Mouse (Mus musculus): ENCODE measurements around the gene Cyp27a1. TPM values are rescaled to one million over a fixed set of nuclear protein-coding genes. Genes with fewer than 3 reads are reported as not detected.

The Cyp27a1 gene
- total and polyA plus RNA-seq, 2 experiments from 2014 or later = 2.8 to 3.2 TPM

DNA sequence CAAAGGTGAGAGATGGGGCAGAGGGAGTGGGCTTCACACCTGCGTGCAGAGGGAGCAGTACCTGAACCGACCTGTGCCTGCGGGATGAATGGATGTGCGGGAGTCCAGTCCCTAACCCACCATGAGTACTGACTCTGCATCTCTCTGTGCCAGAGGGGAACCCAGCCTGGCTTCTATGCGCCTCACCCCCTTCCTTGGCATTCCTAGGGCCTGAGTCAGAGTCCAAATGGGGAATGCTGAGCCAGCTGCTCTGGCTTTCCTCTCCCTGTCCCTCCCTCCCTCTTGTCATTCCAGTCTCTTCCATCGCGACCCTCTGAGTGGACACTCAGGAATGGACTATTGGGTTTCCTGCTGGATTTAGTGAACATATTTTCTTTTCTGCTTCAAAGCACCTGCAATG lies 35.9 kb downstream of the Cyp27a1 start:
- ATAC-seq = peak; percentile 35; the same call in 1 of the 2 replicates
- no peaks in the 10 kb centered on the region for H3K9me3 ChIP-seq (ENCODE audit: low read length)
- 62% methylated on average over 7 of the region's 7 CpGs for WGBS

DNA sequence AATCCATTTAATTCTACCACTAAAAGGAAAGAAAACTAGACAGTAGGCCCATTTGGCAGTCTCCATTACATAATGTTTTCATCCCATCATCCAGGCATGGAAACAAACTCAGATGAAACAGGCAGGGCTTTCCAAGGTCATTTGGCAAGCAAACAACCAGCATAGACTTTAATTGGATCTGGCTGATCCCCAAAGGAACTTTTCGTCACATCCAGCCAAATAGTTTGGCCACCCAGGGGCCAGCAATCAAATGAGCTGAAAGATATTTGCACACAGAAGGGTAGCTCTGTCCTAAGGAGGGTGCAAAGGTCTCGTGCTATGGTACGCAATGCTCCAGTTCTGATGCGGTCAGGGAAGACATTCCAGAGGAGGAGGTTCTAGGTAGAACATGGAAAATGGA lies 37.3 kb downstream of the Cyp27a1 start:
- H3K4me1 ChIP-seq (ENCODE audit: insufficient read depth, low read length) = no peaks in the 10 kb centered on the region
- peak; percentile 38 for DNase-seq (ENCODE audit: low spot score)
- H3K27ac ChIP-seq = no peak overlapping the region
- no peak for TF ChIP-seq CTCF (IDR thresholded peaks at IDR 0.05; ENCODE audit: low read depth)
- no peak overlapping the region for H3K4me3 ChIP-seq (ENCODE audit: low read length)
- H3K9ac ChIP-seq (replicated peaks; ENCODE audit: low read length) = no peak overlapping the region
- peaks cover 18% of the 10 kb centered on the region; the same call in 1 of the 2 replicates for H3K27me3 ChIP-seq (ENCODE audit: insufficient read depth, low read length)
- WGBS = 53% methylated on average over 4 of the region's 4 CpGs
- no peaks in the 10 kb centered on the region for H3K36me3 ChIP-seq (ENCODE audit: insufficient read depth, low read length)
- no peak overlapping the region for H3K4me2 ChIP-seq (ENCODE audit: low read depth, low read length)
- ATAC-seq = no peak
- H3K9me3 ChIP-seq (ENCODE audit: low read length) = no peaks in the 10 kb centered on the region

More for the DNA sequence above, 35.9 kb downstream of the Cyp27a1 start:
- Histone ChIP-seq H3K9ac (replicated peaks; ENCODE audit: low read length) (no peak overlapping the region), H3K4me1 (ENCODE audit: insufficient read depth, low read length) (no peaks in the 10 kb centered on the region), H3K27ac (no peak overlapping the region), H3K4me2 (ENCODE audit: low read depth, low read length) (no peak overlapping the region), H3K27me3 (ENCODE audit: insufficient read depth, low read length) (peaks cover 18% of the 10 kb centered on the region; the same call in 1 of the 2 replicates), H3K4me3 (ENCODE audit: low read length) (no peak overlapping the region), H3K36me3 (ENCODE audit: insufficient read depth, low read length) (no peaks in the 10 kb centered on the region)
- DNase-seq (ENCODE audit: low spot score) = no peak
- no peak for TF ChIP-seq CTCF (IDR thresholded peaks at IDR 0.05; ENCODE audit: low read depth)

- Histone ChIP-seq H3K27me3 (ENCODE audit: insufficient read depth, low read length) (peaks cover 17% of the 10 kb centered on the region; the same call in 1 of the 2 replicates), H3K4me2 (ENCODE audit: low read depth, low read length) (no peak overlapping the region), H3K9ac (replicated peaks; ENCODE audit: low read length) (no peak overlapping the region), H3K4me3 (ENCODE audit: low read length) (no peak overlapping the region), H3K4me1 (ENCODE audit: insufficient read depth, low read length) (no peaks in the 10 kb centered on the region), H3K27ac (no peak overlapping the region), H3K36me3 (ENCODE audit: insufficient read depth, low read length) (no peaks in the 10 kb centered on the region), H3K9me3 (ENCODE audit: low read length) (no peaks in the 10 kb centered on the region)
- TF ChIP-seq CTCF (IDR thresholded peaks at IDR 0.05; ENCODE audit: low read depth) = no peak
- 89% methylated on average over 8 of the region's 8 CpGs for WGBS
- ATAC-seq (no peak), DNase-seq (ENCODE audit: low spot score) (no peak)
Observed at GRCm38 (mm10) chr1:74752150-74752549, 38.8 kb downstream of the Cyp27a1 start.

- H3K9me3 ChIP-seq (ENCODE audit: low read length) = no peaks in the 10 kb centered on the region
- H3K9ac ChIP-seq (replicated peaks; ENCODE audit: low read length) = no peak overlapping the region
- DNase-seq (ENCODE audit: low spot score) (no peak), ATAC-seq (no peak)
- no peak overlapping the region for H3K4me3 ChIP-seq (ENCODE audit: low read length)
- 95% methylated on average over 3 of the region's 3 CpGs for WGBS
- no peak overlapping the region for H3K4me2 ChIP-seq (ENCODE audit: low read depth, low read length)
- H3K27me3 ChIP-seq (ENCODE audit: insufficient read depth, low read length) = peaks cover 12% of the 10 kb centered on the region; the same call in 1 of the 2 replicates
- no peaks in the 10 kb centered on the region for H3K4me1 ChIP-seq (ENCODE audit: insufficient read depth, low read length)
- no peak overlapping the region for H3K27ac ChIP-seq
- H3K36me3 ChIP-seq (ENCODE audit: insufficient read depth, low read length) = no peaks in the 10 kb centered on the region
- TF ChIP-seq CTCF (IDR thresholded peaks at IDR 0.05; ENCODE audit: low read depth) = no peak
Observed at GRCm38 (mm10) chr1:74752833-74753232, 39.5 kb downstream of the Cyp27a1 start.

GRCm38 (mm10) chr1:74753266-74753974 lies 40.0 kb downstream of the Cyp27a1 start:
- no peaks in the 10 kb centered on the region for H3K36me3 ChIP-seq (ENCODE audit: insufficient read depth, low read length)
- ATAC-seq = no peak
- H3K9me3 ChIP-seq (ENCODE audit: low read length) = no peaks in the 10 kb centered on the region
- no peak overlapping the region for H3K27ac ChIP-seq
- H3K9ac ChIP-seq (replicated peaks; ENCODE audit: low read length) = no peak overlapping the region
- H3K4me1 ChIP-seq (ENCODE audit: insufficient read depth, low read length) = no peaks in the 10 kb centered on the region
- 88% methylated on average over 8 of the region's 8 CpGs for WGBS
- TF ChIP-seq CTCF (IDR thresholded peaks at IDR 0.05; ENCODE audit: low read depth) = no peak
- H3K4me2 ChIP-seq (ENCODE audit: low read depth, low read length) = no peak overlapping the region
- H3K27me3 ChIP-seq (ENCODE audit: insufficient read depth, low read length) = peaks cover 7% of the 10 kb centered on the region; the same call in 1 of the 2 replicates
- H3K4me3 ChIP-seq (ENCODE audit: low read length) = no peak overlapping the region
- no peak for DNase-seq (ENCODE audit: low spot score)

- ATAC-seq (no peak), DNase-seq (ENCODE audit: low spot score) (no peak)
- no peaks in the 10 kb centered on the region for H3K9me3 ChIP-seq (ENCODE audit: low read length)
- peaks cover under 1% of the 10 kb centered on the region; the same call in 1 of the 2 replicates for H3K27me3 ChIP-seq (ENCODE audit: insufficient read depth, low read length)
- H3K9ac ChIP-seq (replicated peaks; ENCODE audit: low read length) = no peak overlapping the region
- WGBS = 78% methylated on average over 5 of the region's 5 CpGs
- no peak overlapping the region for H3K4me3 ChIP-seq (ENCODE audit: low read length)
- H3K36me3 ChIP-seq (ENCODE audit: insufficient read depth, low read length) = no peaks in the 10 kb centered on the region
- no peaks in the 10 kb centered on the region for H3K4me1 ChIP-seq (ENCODE audit: insufficient read depth, low read length)
- no peak for TF ChIP-seq CTCF (IDR thresholded peaks at IDR 0.05; ENCODE audit: low read depth)
- H3K4me2 ChIP-seq (ENCODE audit: low read depth, low read length) = no peak overlapping the region
- no peak overlapping the region for H3K27ac ChIP-seq
Observed at GRCm38 (mm10) chr1:74754175-74754785, 40.9 kb downstream of the Cyp27a1 start.

DNA sequence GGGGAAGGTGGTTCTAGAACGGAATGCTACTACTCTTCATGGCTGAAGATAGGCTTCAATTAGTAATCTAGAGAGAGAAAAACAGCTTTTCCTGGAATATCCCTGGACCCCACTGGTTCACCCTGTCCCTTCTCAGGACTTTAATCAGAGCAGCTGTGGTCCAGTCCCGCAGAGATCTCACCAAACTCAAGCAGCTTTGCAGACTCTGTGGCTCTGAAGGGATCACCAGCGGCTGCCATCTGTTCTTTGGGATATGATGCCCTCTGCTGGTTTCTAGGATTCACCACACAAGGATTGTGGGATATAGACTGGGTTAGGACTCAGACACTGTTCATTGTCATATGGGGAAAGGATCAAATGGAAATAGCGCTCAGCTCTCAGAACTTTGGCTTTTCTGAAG lies 46.4 kb downstream of the Cyp27a1 start:
- Histone ChIP-seq H3K27me3 (ENCODE audit: insufficient read depth, low read length) (no peaks in the 10 kb centered on the region), H3K4me2 (ENCODE audit: low read depth, low read length) (no peak overlapping the region)

More for the DNA sequence above, 46.4 kb downstream of the Cyp27a1 start:
- no peaks in the 10 kb centered on the region for H3K36me3 ChIP-seq (ENCODE audit: insufficient read depth, low read length)
- no peak overlapping the region for H3K9ac ChIP-seq (replicated peaks; ENCODE audit: low read length)
- no peaks in the 10 kb centered on the region for H3K4me1 ChIP-seq (ENCODE audit: insufficient read depth, low read length)
- H3K4me3 ChIP-seq (ENCODE audit: low read length) = no peak overlapping the region
- DNase-seq (ENCODE audit: low spot score) = peak; percentile 76
- H3K9me3 ChIP-seq (ENCODE audit: low read length) = no peaks in the 10 kb centered on the region
- H3K27ac ChIP-seq = no peak overlapping the region
- 29% methylated on average over 4 of the region's 4 CpGs for WGBS
- ATAC-seq = peak; percentile 58; the same call in 1 of the 2 replicates
- TF ChIP-seq CTCF (IDR thresholded peaks at IDR 0.05; ENCODE audit: low read depth) = peak; percentile 77
